Mouse (Mus musculus) lung, adult 18-20 months (tissue): ENCODE measurements at regions not wholly inside any gene's neighbourhood (a gene's known extent, or its start where the extent isn't known, plus 50 kb on each side); places are given as distances from the start of the nearest gene placed in this dataset.

Source experiments
- DNase-seq, 2 experiments: peaks; one replicate each; pipeline ENCODE4 v3.0.0; 2022; ENCODE audit warnings: mixed read lengths in 2 of 2

GRCm38 (mm10) chr13:53783492-53783891, 272.0 kb downstream of the Drd1 start:
- DNase-seq, result peak; percentile 7 to 42

GRCm38 (mm10) chr13:53779150-53779549, 276.4 kb downstream of the Drd1 start:
- no peak for DNase-seq

GRCm38 (mm10) chr13:53776421-53776820, 279.1 kb downstream of the Drd1 start:
- no peak for DNase-seq

GRCm38 (mm10) chr13:53775687-53776086, 279.8 kb downstream of the Drd1 start:
- DNase-seq, result peak; percentile 8 to 19

GRCm38 (mm10) chr13:53764613-53765243, 290.8 kb downstream of the Drd1 start:
- DNase-seq, result peak; percentile 4 to 13

- no peak for DNase-seq
These were observed 284.8 kb upstream of the Msx2 start for GRCm38 (mm10) chr13:53757576-53758237.

GRCm38 (mm10) chr13:53756970-53757530, 284.2 kb upstream of the Msx2 start:
- DNase-seq, result no peak

- no peak for DNase-seq
These were observed 282.3 kb upstream of the Msx2 start for GRCm38 (mm10) chr13:53755046-53755615.

GRCm38 (mm10) chr13:53753049-53753448, 280.2 kb upstream of the Msx2 start:
- no peak for DNase-seq

GRCm38 (mm10) chr13:53740981-53741380, 268.1 kb upstream of the Msx2 start:
- no peak for DNase-seq

GRCm38 (mm10) chr13:53739127-53739526, 266.3 kb upstream of the Msx2 start:
- no peak for DNase-seq

GRCm38 (mm10) chr13:53734944-53735343, 262.1 kb upstream of the Msx2 start:
- no peak for DNase-seq

- no peak for DNase-seq
These were observed 257.5 kb upstream of the Msx2 start for GRCm38 (mm10) chr13:53730259-53730902.

GRCm38 (mm10) chr13:53729848-53730247, 257.0 kb upstream of the Msx2 start:
- DNase-seq, result no peak

- DNase-seq, result no peak
These were observed 253.2 kb upstream of the Msx2 start for GRCm38 (mm10) chr13:53726031-53726430.

GRCm38 (mm10) chr13:53722881-53723280, 250.0 kb upstream of the Msx2 start:
- no peak for DNase-seq

GRCm38 (mm10) chr13:53721038-53721463, 248.2 kb upstream of the Msx2 start:
- no peak for DNase-seq

GRCm38 (mm10) chr13:53717582-53717981, 244.7 kb upstream of the Msx2 start:
- DNase-seq, result no peak

- DNase-seq, result no peak
These were observed 244.2 kb upstream of the Msx2 start for GRCm38 (mm10) chr13:53717086-53717485.

- DNase-seq, result no peak
These were observed 236.2 kb upstream of the Msx2 start for GRCm38 (mm10) chr13:53709062-53709461.

- no peak for DNase-seq
These were observed 234.7 kb upstream of the Msx2 start for GRCm38 (mm10) chr13:53707548-53707947.

GRCm38 (mm10) chr13:53704104-53704503, 231.2 kb upstream of the Msx2 start:
- no peak for DNase-seq

- no peak for DNase-seq
These were observed 227.4 kb upstream of the Msx2 start for GRCm38 (mm10) chr13:53700236-53700635.
